Mouse (Mus musculus): Measurements from ENCODE around the gene Abca4. TPM values are rescaled to one million over a fixed set of nuclear protein-coding genes. Genes with fewer than 3 reads are reported as not detected.
"Not testable (repeated sequence)": the region's sequence is repeated elsewhere in the genome, so short reads cannot be mapped to it uniquely, and the experiment has no call there.

Gene Abca4
- total RNA-seq, 1 experiment from 2014 or later, result 2.1 TPM

DNA sequence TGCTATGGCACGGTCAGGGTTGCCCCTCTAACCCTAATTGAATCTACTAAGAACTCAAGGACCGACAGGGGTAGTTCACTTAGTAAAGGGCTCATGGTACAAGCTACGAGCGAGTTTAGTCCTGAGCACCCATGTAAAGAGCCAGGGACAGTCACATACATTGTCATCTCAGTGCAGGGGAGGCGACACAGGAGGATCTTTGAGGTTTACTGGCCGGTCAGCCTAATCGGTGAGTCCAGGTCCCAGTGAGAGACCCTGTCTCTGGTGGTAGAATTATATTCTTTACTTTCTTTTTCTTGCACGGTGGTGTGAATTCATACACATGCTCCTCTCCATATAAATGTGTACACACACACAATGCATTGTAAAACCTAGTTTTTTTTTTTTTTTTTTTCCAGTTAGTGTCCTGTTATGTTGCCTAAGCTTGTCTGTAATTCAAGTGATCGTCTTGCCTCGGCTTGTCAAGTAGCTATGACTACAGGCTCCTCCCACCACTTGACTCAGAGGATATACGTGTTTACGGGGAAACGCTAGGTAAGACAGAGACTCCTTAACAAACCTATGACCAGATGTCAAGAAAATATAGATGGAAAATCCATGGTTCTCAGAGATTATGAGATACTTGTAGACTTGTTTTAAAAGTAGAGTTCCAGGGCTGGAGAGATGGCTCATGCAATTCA is 167.3 kb downstream of the Abca4 start:
- DNase-seq, result no peak

DNA sequence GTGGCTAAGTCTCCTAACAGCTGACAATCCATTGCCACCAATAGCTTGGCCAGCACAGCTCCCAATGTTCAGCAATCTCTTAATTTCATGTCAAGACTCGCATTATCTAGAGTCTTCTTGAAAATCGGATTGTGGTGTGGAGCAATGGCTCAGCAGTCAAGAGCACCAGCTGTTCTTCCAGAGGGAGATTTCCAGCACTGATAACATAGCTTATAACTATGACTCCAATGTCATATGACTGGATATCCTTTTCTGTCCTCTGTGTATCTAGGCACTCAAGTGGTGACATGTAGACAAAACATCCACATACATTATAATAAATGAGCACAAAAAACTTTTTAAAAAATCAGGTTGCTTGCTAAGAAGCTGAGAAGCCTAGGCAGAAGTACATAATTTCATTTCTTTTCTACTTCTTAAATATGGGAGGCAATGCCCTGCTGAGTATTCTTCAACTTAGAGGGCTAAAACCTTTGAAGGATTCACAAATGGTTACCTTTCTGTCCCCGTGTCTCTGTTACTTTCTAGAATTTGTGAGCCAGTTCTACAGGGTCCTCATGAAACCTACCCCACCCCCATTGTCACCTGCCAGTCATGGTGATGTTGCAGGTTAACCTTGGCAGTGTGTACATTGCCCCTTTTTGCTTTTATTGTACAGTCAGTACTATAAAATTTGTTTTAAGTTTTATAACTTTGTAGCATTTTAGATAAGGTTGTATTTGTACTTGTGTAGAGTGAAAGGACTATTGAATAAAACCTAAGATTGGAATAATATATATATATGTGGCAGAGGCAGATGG is 177.2 kb downstream of the Abca4 start:
- no peak for DNase-seq

DNA sequence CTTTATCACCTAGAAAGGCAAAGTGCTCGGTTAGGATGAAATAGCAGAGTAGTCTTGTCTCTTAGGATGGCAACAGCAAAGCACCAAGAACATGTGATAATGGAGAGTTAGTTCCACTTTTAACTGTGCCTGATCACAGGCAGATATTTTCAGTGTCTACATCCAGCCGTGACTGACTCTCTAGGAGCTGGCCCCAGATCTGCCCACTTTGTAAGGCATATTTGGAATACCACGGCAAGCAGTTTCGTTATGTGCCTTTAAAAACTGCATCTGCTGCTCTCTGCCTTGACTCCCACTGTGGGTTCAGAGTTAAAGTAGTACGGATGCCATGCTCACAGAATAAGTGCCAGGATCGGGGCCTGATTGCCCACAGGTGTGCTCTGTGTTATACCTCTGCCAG is 182.7 kb downstream of the Abca4 start:
- not testable (repeated sequence) for DNase-seq

Other genes starting within 250 kb of the Abca4 start
- gene Abcd3, start 229.1 kb upstream of the Abca4 start, total RNA-seq (2021), result 98.6 and 99.7 TPM in 2 replicates
- 47.2 and 57.1 TPM in 2 replicates for gene Arhgap29, start 91.9 kb upstream of the Abca4 start, total RNA-seq (2021)
- gene Gclm, start 201.1 kb downstream of the Abca4 start, total RNA-seq (2021), result 69.9 and 101 TPM in 2 replicates
- gene Dnttip2, start 229.9 kb downstream of the Abca4 start, total RNA-seq (2021), result 41.9 and 43.5 TPM in 2 replicates
- gene Bcar3, start 249.7 kb downstream of the Abca4 start, total RNA-seq (2021), result 40.0 and 55.1 TPM in 2 replicates

Data from adrenal gland, postnatal 25 days (tissue).